Mouse (Mus musculus) subcutaneous adipose tissue, adult 2 months (tissue): ENCODE results near the gene Atp6v0e2. TPM values are rescaled to one million over a fixed set of nuclear protein-coding genes. Genes with fewer than 3 reads are reported as not detected.

Source experiments
- polyA plus RNA-seq: library from polyadenylated mRNA; depleted of rRNA; stranded (reverse); fragments of >200 nt; gene quantifications from 2 replicates; pipeline ENCODE4 v1.2.3, GENCODE M21; 2012; ENCODE audit warnings: low replicate concordance; rRNA removed

The Atp6v0e2 gene
- polyA plus RNA-seq = 42.6 and 79.5 TPM in 2 replicates

GRCm38 (mm10) chr6:48537105-48537954 lies at the start of gene Atp6v0e2:
Atp6v0e2 (plus strand) TSS chr6:48537615.

GRCm38 (mm10) chr6:48554280-48555103 lies 17.1 kb downstream of the Atp6v0e2 start, which contains the start of gene Lrrc61:
Lrrc61 (plus strand) TSS chr6:48554796.

GRCm38 (mm10) chr6:48572572-48573061 lies 35.2 kb downstream of the Atp6v0e2 start, which contains the start of gene Rarres2:
Rarres2 (minus strand) TSS chr6:48572789.

GRCm38 (mm10) chr6:48589194-48589750 lies 51.9 kb downstream of the Atp6v0e2 start, which contains the start of gene Gm45021:
Gm45021 (plus strand) TSS chr6:48589610.

Other genes with a start within 250 kb of the Atp6v0e2 start
- 12.1 and 29.5 TPM in 2 replicates for gene Krba1, start 142.0 kb upstream of the Atp6v0e2 start, polyA plus RNA-seq
- 43.6 and 50.0 TPM in 2 replicates for gene Zfp467, start 91.8 kb upstream of the Atp6v0e2 start, polyA plus RNA-seq
- 2.0 and 4.5 TPM in 2 replicates for gene Sspo, start 89.4 kb upstream of the Atp6v0e2 start, polyA plus RNA-seq
- gene Lrrc61, start 17.2 kb downstream of the Atp6v0e2 start, polyA plus RNA-seq = 23.2 and 24.6 TPM in 2 replicates
- gene Rarres2, start 35.2 kb downstream of the Atp6v0e2 start, polyA plus RNA-seq = 338 and 562 TPM in 2 replicates
- gene Gm45021, start 52.0 kb downstream of the Atp6v0e2 start, polyA plus RNA-seq = not detected in 2 replicates
- gene Repin1, start 56.3 kb downstream of the Atp6v0e2 start, polyA plus RNA-seq = 36.2 and 55.2 TPM in 2 replicates
- gene Gm44965, start 56.3 kb downstream of the Atp6v0e2 start, polyA plus RNA-seq = 0.68 TPM in 1 of 2 replicates, not detected in the other
- gene Zfp775, start 64.4 kb downstream of the Atp6v0e2 start, polyA plus RNA-seq = 5.0 and 6.3 TPM in 2 replicates
- 1.4 and 2.3 TPM in 2 replicates for gene AI854703, start 89.1 kb downstream of the Atp6v0e2 start, polyA plus RNA-seq
- gene Gimap8, start 109.6 kb downstream of the Atp6v0e2 start, polyA plus RNA-seq = 4.7 and 9.7 TPM in 2 replicates
- 2.4 and 3.2 TPM in 2 replicates for gene Gimap9, start 138.5 kb downstream of the Atp6v0e2 start, polyA plus RNA-seq
- gene Gimap4, start 146.9 kb downstream of the Atp6v0e2 start, polyA plus RNA-seq = 22.2 and 30.2 TPM in 2 replicates
- gene Gimap6, start 170.6 kb downstream of the Atp6v0e2 start, polyA plus RNA-seq = 15.2 and 24.9 TPM in 2 replicates
- gene Gm28053, start 181.0 kb downstream of the Atp6v0e2 start, polyA plus RNA-seq = 0.73 TPM in 1 of 2 replicates, not detected in the other
- gene Gimap7, start 181.0 kb downstream of the Atp6v0e2 start, polyA plus RNA-seq = 0.70 and 0.90 TPM in 2 replicates
- 7.0 and 7.7 TPM in 2 replicates for gene Gimap1, start 201.4 kb downstream of the Atp6v0e2 start, polyA plus RNA-seq
- gene Gimap5, start 208.6 kb downstream of the Atp6v0e2 start, polyA plus RNA-seq = 14.1 and 14.8 TPM in 2 replicates
- gene Gimap3, start 233.2 kb downstream of the Atp6v0e2 start, polyA plus RNA-seq = 5.5 and 5.7 TPM in 2 replicates